ENCODE assay signal across 8 mouse cellular contexts in the genomic region with DNA sequence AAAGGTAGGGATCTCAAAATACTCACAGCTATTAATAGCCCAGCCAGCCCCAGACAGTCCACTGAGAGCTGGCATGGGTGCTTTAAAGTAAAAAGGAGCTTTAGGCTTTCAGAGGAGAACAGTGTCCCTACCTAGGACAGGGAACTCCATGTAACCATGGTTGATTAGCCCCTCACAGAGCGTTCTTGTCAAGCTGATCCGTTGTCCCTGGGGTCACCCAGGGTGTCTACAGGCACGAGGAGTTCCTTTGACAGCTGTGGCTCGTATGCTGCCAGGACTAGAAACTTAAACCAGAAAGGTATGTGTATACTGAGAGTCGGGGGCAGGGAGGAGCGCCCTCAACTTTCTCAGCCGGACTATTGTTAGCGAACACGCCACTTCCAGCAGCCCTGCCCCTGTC. TPM values are rescaled to one million over a fixed set of nuclear protein-coding genes. Genes with fewer than 3 reads are reported as not detected.
DNase-seq lines count a peak whose midpoint lies in the region; ATAC-seq lines count a peak whose summit lies in the region.

No protein-coding gene starts in this region.

- no peaks in the 10 kb centered on the region for H3K9me3 ChIP-seq in embryonic facial prominence, embryonic 12.5 days
- no peaks in the 10 kb centered on the region for H3K9me3 ChIP-seq in hindbrain, embryonic 11.5 days (ENCODE audit: control insufficient read depth, low read length)
- H3K9me3 ChIP-seq in midbrain, embryonic 13.5 days, result no peaks in the 10 kb centered on the region

- 32% methylated on average over 9 of the region's 9 CpGs for WGBS in embryonic facial prominence, embryonic 12.5 days
- 68% methylated on average over 9 of the region's 9 CpGs for WGBS in hindbrain, embryonic 11.5 days
- WGBS in midbrain, embryonic 13.5 days, result 71% methylated on average over 9 of the region's 9 CpGs

- intact Hi-C loops in heart, postnatal 25 days (cut with DNase I), result no loop called here

- H3K4me2 ChIP-seq in embryonic facial prominence, embryonic 12.5 days (replicated peaks), result peak overlapping the region; percentile 92
- peak overlapping the region; percentile 59; the same call in 1 of the 2 replicates for H3K4me2 ChIP-seq in hindbrain, embryonic 11.5 days (replicated peaks; ENCODE audit: low read depth, low read length)
- H3K4me2 ChIP-seq in midbrain, embryonic 13.5 days (replicated peaks), result peak overlapping the region; percentile 82

- peak overlapping the region; percentile 89 for H3K4me3 ChIP-seq in embryonic facial prominence, embryonic 12.5 days
- no peak overlapping the region for H3K4me3 ChIP-seq in hindbrain, embryonic 11.5 days (ENCODE audit: low read depth, low read length)
- H3K4me3 ChIP-seq in midbrain, embryonic 13.5 days (replicated peaks), result peak overlapping the region; percentile 71

- DNase-seq in heart, adult 11 months, result peak; percentile 96
- DNase-seq in heart, postnatal 25 days (ENCODE audit: low spot score), result no peak
- no peak for DNase-seq in hindbrain, embryonic 11.5 days (ENCODE audit: low spot score)
- DNase-seq in right cerebral cortex, postnatal 36 days (ENCODE audit: low spot score in 2 of 2), result no peak
- DNase-seq in urinary bladder, postnatal 4 days (ENCODE audit: low spot score in 2 of 2), result no peak
- DNase-seq in layer of hippocampus, adult 11-12 months (ENCODE audit: low spot score), result no peak

- H3K27me3 ChIP-seq in embryonic facial prominence, embryonic 12.5 days, result no peaks in the 10 kb centered on the region
- H3K27me3 ChIP-seq in hindbrain, embryonic 11.5 days (ENCODE audit: control insufficient read depth, insufficient read depth, low read length), result no peaks in the 10 kb centered on the region
- no peaks in the 10 kb centered on the region for H3K27me3 ChIP-seq in midbrain, embryonic 13.5 days

- peak overlapping the region; percentile 77 for H3K9ac ChIP-seq in embryonic facial prominence, embryonic 12.5 days
- no peak overlapping the region; the same call in 1 of the 2 replicates for H3K9ac ChIP-seq in hindbrain, embryonic 11.5 days (ENCODE audit: low read depth, low read length)
- H3K9ac ChIP-seq in midbrain, embryonic 13.5 days (replicated peaks), result peak overlapping the region; percentile 69

- ATAC-seq in embryonic facial prominence, embryonic 12.5 days (ENCODE audit: insufficient number of reproducible peaks, insufficient read depth, low FRiP score, low TSS enrichment), result no peak
- ATAC-seq in hindbrain, embryonic 11.5 days (ENCODE audit: low FRiP score), result no peak
- ATAC-seq in midbrain, embryonic 13.5 days, result no peak

- peaks cover 49% of the 10 kb centered on the region for H3K36me3 ChIP-seq in embryonic facial prominence, embryonic 12.5 days
- peaks cover 8% of the 10 kb centered on the region for H3K36me3 ChIP-seq in hindbrain, embryonic 11.5 days (ENCODE audit: control insufficient read depth, insufficient read depth, low read length)
- peaks cover 53% of the 10 kb centered on the region for H3K36me3 ChIP-seq in midbrain, embryonic 13.5 days

- peak overlapping the region; percentile 57; the same call in 1 of the 2 replicates for H3K27ac ChIP-seq in embryonic facial prominence, embryonic 12.5 days
- H3K27ac ChIP-seq in hindbrain, embryonic 11.5 days (ENCODE audit: low read depth, low read length), result no peak overlapping the region
- H3K27ac ChIP-seq in midbrain, embryonic 13.5 days, result no peak overlapping the region

- H3K4me1 ChIP-seq in embryonic facial prominence, embryonic 12.5 days, result peaks cover 33% of the 10 kb centered on the region
- H3K4me1 ChIP-seq in hindbrain, embryonic 11.5 days (replicated peaks; ENCODE audit: control insufficient read depth, insufficient read depth, low read length), result peaks cover 9% of the 10 kb centered on the region; the same call in 1 of the 2 replicates
- peaks cover 41% of the 10 kb centered on the region for H3K4me1 ChIP-seq in midbrain, embryonic 13.5 days (replicated peaks)

RNA-seq across cellular contexts. Expression of a gene that starts 0.3 kb away (rescaled TPM):
- total RNA-seq in heart, postnatal 25 days (2021), result 10 to 100 TPM; 48.6 to 53.8 TPM
- polyA plus RNA-seq in embryonic facial prominence, embryonic 12.5 days (2016; fragmentation: Nextera tagmentation; extraction: Ambion mirVana), result 170 and 174 TPM in 2 replicates
- polyA plus RNA-seq in hindbrain, embryonic 11.5 days (2014; fragmentation: Nextera tagmentation; extraction: Ambion mirVana), result 192 and 201 TPM in 2 replicates
- 237 and 241 TPM in 2 replicates for polyA plus RNA-seq in midbrain, embryonic 13.5 days (2015; fragmentation: Nextera tagmentation; extraction: Ambion mirVana)

RNA-seq across cellular contexts. Expression of a gene that starts 1.8 kb away (rescaled TPM):
- total RNA-seq in heart, postnatal 25 days (2021), result 100 to 1,000 TPM in 1 of 2 experiments, 10 to 100 TPM in 1; 95.5 to 107 TPM
- polyA plus RNA-seq in embryonic facial prominence, embryonic 12.5 days (2016; fragmentation: Nextera tagmentation; extraction: Ambion mirVana), result 134 and 137 TPM in 2 replicates
- polyA plus RNA-seq in hindbrain, embryonic 11.5 days (2014; fragmentation: Nextera tagmentation; extraction: Ambion mirVana), result 101 and 122 TPM in 2 replicates
- 152 TPM in 2 replicates for polyA plus RNA-seq in midbrain, embryonic 13.5 days (2015; fragmentation: Nextera tagmentation; extraction: Ambion mirVana)

RNA-seq across cellular contexts. Expression of a gene that starts 4.8 kb away (rescaled TPM):
- 10 to 100 TPM in 1 of 2 experiments, 1 to 10 TPM in 1; 9.9 to 10.8 TPM for total RNA-seq in heart, postnatal 25 days (2021)
- 62.6 and 67.6 TPM in 2 replicates for polyA plus RNA-seq in embryonic facial prominence, embryonic 12.5 days (2016; fragmentation: Nextera tagmentation; extraction: Ambion mirVana)
- 57.9 and 58.4 TPM in 2 replicates for polyA plus RNA-seq in hindbrain, embryonic 11.5 days (2014; fragmentation: Nextera tagmentation; extraction: Ambion mirVana)
- 48.1 and 49.9 TPM in 2 replicates for polyA plus RNA-seq in midbrain, embryonic 13.5 days (2015; fragmentation: Nextera tagmentation; extraction: Ambion mirVana)

RNA-seq across cellular contexts. Expression of a gene that starts 26.0 kb away (rescaled TPM):
- total RNA-seq in heart, postnatal 25 days (2021), result 10 to 100 TPM; 33.2 to 34.9 TPM
- polyA plus RNA-seq in embryonic facial prominence, embryonic 12.5 days (2016; fragmentation: Nextera tagmentation; extraction: Ambion mirVana), result 110 and 111 TPM in 2 replicates
- 89.4 and 103 TPM in 2 replicates for polyA plus RNA-seq in hindbrain, embryonic 11.5 days (2014; fragmentation: Nextera tagmentation; extraction: Ambion mirVana)
- 88.6 and 94.5 TPM in 2 replicates for polyA plus RNA-seq in midbrain, embryonic 13.5 days (2015; fragmentation: Nextera tagmentation; extraction: Ambion mirVana)

RNA-seq across cellular contexts. Expression of a gene that starts 28.8 kb away (rescaled TPM):
- 10 to 100 TPM; 21.3 to 23.0 TPM for total RNA-seq in heart, postnatal 25 days (2021)
- 57.3 and 61.1 TPM in 2 replicates for polyA plus RNA-seq in embryonic facial prominence, embryonic 12.5 days (2016; fragmentation: Nextera tagmentation; extraction: Ambion mirVana)
- 25.9 and 30.5 TPM in 2 replicates for polyA plus RNA-seq in hindbrain, embryonic 11.5 days (2014; fragmentation: Nextera tagmentation; extraction: Ambion mirVana)
- polyA plus RNA-seq in midbrain, embryonic 13.5 days (2015; fragmentation: Nextera tagmentation; extraction: Ambion mirVana), result 41.6 and 46.3 TPM in 2 replicates
